Mouse (Mus musculus) olfactory bulb, adult 2 months (tissue): ENCODE measurements around the gene Rabgap1. TPM values are rescaled to one million over a fixed set of nuclear protein-coding genes. Genes with fewer than 3 reads are reported as not detected.

Experiments used
- H3K27ac ChIP-seq: fragments of 200-500 bp; 2 replicates; pipeline ENCODE4 v1.5.1; 2012; ENCODE audit warnings: low read depth, low read length; ENCODE audit not compliant: insufficient read depth
- H3K4me1 ChIP-seq: fragments of 200-500 bp; 2 replicates; pipeline ENCODE4 v1.6.1; 2012; ENCODE audit warnings: low read length; ENCODE audit not compliant: control insufficient read depth, insufficient read depth
- H3K4me3 ChIP-seq: fragments of 200-500 bp; 2 replicates; pipeline ENCODE4 v1.5.1; 2012; ENCODE audit warnings: mild to moderate bottlenecking, low read depth, low read length, moderate library complexity; ENCODE audit not compliant: insufficient read depth
- CTCF ChIP-seq: fragments of 200-500 bp; IDR thresholded peaks from 2 replicates; pipeline ENCODE4 v1.5.1; 2012; ENCODE audit warnings: low read depth, mild to moderate bottlenecking, low read length, moderate library complexity; ENCODE audit not compliant: insufficient read depth
- POLR2A ChIP-seq: fragments of 200-500 bp; IDR thresholded peaks from 2 replicates; pipeline ENCODE4 v1.6.1; 2012; ENCODE audit warnings: mild to moderate bottlenecking, low read depth, low read length, moderate library complexity; ENCODE audit not compliant: insufficient read depth
- WGBS: fragments of 180-500 bp; shearing (Covaris S2); methylation state at CpG from one replicate; pipeline ENCODE4 v1.1.7; 2018; 5-methylcytosine and 5-hydroxymethylcytosine counted together
- polyA plus RNA-seq: library from polyadenylated mRNA; stranded (reverse); fragments of >200 nt; gene quantifications from 2 replicates; pipeline ENCODE4 v1.2.4, GENCODE M21; 2012; ENCODE audit warnings: low replicate concordance; ENCODE audit not compliant: missing spikeins, insufficient read depth, insufficient read length

Rabgap1 gene
- polyA plus RNA-seq = not detected in 2 replicates

DNA sequence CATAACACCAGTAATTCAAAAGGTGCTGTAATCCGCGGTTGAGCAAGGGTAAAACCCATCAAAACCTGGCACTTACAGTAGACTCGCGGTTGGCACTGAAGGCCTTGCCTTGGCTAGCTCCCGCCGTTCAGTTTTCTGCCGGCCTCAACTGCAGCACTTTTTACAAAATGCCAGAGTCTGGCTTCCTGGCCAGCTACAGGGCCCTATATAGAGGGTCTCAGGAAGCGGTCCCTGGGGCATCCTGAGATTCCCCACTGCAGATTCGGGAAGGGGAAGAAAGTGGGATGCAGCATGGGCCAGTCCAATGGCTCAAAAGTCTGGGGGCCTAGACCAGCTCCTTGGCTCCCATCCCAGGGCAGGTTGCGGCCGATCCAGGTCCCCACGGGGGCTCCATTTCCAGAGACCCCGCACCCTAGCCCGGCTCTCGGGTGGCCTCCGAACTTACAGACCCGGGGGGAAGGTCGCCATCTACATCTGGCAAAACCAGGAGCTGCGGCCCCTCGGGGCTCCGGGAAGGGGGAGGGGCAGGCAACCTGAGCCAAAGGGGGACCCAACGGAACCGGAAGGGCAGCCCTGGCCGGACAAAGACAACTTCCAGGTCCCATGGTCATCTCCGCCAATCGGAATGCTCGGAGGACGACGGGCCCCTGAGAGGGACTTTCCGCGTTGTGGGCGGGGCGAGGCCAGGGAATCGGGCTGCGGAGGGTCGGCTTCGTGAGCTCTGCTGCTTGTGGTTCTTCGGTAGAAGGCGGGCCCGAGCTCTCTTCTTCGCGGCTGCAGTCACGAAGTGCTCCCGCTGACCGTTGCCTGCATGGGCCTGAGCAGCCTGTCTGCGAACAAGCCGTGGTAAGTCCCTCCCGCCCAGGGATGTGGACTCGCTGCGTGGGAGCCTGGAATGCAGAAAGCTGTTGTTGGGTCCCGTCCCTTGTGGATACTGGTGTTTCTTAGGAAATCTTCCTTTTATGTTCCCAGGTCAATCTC lies at the start of gene Rabgap1, which contains the start of the genes Zbtb26 and Zbtb6:
Gene Rabgap1 (plus strand): TSS at position 669 of the 981 bp plus-strand sequence.
Gene Zbtb26 (minus strand): TSS at position 525 of the 981 bp plus-strand sequence.
Gene Zbtb6 (minus strand): TSS at position 561 of the 981 bp plus-strand sequence.
- peak within 1 kb of the TSS; percentile 96 for H3K4me3 ChIP-seq
- under 1% methylated on average over 51 of the region's 51 CpGs for WGBS

DNA sequence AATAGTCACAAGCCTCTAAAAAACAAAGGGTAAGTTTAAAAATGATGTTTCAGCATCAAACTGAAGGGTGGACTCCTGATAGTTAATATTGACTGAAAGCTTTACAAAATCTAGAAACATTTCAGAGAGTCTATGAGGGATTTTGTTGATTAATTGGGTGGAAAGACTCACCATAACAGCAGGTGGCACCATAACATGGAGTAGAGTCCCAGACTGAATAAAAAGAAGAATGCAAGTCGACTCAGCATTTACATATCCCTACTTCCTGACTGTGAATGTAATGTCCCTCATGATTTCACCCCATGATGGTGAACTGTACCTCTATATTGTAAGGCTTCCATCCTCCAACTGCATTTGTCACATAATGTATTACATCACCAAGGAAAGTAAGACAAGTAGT lies 47.5 kb upstream of the Rabgap1 start:
- H3K27ac ChIP-seq = no peak overlapping the region
- no peak overlapping the region for H3K4me3 ChIP-seq
- no peaks in the 10 kb centered on the region for H3K4me1 ChIP-seq
- WGBS = 15% methylated on average over 1 of the region's 1 CpGs
- TF ChIP-seq CTCF (no peak), POLR2A (no peak)

More for the DNA sequence above, at the start of gene Rabgap1, which contains the start of the genes Zbtb26 and Zbtb6:
- H3K4me1 ChIP-seq = no peaks in the 10 kb centered on the region
- TF ChIP-seq CTCF (no peak), POLR2A (peak; percentile 48; the same call in 1 of the 2 replicates)
- H3K27ac ChIP-seq = peak within 1 kb of the TSS; percentile 48

DNA sequence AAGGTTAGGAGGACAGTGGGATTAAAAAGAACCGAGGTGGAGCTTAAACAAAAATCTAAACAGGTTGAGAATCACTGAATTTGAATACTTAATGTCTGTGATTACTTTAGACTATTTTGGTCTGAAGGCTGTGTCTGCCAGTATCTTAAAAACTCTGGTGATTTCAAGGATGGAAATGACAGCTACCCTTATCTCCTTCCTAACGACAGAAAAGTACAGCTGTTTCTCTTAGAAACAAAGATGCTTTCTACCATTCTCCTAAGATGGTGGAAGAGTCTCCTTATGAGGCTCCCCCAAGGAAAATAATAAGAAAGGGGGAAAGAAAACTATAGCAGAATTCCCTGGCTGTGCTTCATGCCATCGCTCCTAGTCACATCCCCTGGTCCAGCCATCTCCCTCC lies 21.2 kb upstream of the Rabgap1 start:
- TF ChIP-seq POLR2A = no peak
- TF ChIP-seq CTCF = no peak
- H3K4me3 ChIP-seq = peak overlapping the region; percentile 68
- H3K27ac ChIP-seq = peak overlapping the region; percentile 52
- H3K4me1 ChIP-seq = no peaks in the 10 kb centered on the region
- WGBS = 3% methylated on average over 3 of the region's 3 CpGs

DNA sequence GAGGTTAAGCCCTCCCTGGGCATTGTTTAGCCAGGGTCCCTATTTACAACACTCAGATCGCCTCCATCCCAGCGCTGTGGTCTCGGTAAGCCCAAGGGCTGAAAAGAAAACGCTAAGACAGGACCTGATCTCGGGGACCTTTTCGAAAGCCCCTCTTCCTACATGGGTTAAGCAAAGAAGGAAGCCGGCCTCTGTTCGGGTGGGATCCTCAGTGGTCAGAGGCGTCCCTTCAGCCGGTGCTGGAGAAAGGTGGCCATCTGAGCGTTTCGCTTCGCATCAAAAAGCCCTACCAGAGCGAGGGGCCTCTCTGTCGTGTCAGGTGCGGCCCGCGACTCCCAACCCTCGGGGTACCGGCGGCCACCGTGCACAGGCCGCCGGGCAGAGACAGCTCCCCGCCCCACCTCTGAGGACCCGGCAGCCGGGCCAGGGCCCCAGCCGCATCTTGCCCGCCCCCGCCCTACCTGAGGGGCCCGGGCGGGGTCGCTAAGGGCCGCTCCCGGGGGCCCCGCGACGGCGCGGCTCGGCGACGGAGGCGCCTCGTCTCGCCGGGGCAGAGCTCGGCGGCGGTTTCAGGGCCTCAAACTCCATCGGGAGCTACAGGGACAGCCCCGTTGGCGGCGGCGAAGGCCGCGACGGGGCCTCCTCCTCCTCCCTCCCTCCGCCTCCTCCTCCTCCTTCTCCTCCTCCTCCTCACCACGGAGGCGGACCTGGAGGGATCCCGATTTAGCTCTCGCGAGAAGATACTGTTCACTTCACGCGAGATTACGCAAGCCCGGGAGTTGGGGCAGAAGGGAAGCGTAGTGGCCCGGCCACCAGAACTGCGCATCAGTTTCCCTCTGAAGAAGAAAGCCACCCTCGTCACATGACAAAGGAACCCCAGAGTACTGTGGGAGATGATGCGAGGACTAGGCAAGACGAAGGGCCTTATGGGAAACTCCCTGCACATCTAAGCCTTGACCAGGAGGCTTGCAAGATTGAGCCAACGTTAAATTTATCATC lies 20.5 kb upstream of the Rabgap1 start, which contains the start of gene Rc3h2:
Gene Rc3h2 (minus strand): TSS at position 598 of the 999 bp plus-strand sequence.
- TF ChIP-seq POLR2A = peak; percentile 94
- no peak for TF ChIP-seq CTCF
- Histone ChIP-seq H3K4me1 (no peaks in the 10 kb centered on the region), H3K27ac (peak within 1 kb of the TSS; percentile 69), H3K4me3 (peak within 1 kb of the TSS; percentile 68)
- under 1% methylated on average over 75 of the region's 75 CpGs for WGBS

DNA sequence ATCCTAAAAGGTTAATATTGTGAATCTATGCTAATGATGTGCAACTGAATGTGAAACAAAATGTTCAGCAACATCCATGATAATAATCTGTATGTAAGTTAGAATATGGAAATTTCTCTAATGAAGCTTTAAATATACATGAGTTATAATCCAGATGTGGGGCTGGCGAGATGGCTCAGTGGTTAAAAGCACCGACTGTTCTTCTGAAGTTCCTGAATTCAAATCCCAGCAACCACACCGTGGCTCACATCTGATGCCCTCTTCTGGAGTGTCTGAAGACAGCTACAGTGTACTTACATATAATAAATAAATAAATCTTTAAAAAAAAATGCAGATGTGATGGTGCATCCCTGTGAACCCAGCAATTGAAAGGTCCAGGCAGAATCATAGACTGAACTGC lies 19.4 kb upstream of the Rabgap1 start:
- TF ChIP-seq CTCF = no peak
- no peak for TF ChIP-seq POLR2A
- Histone ChIP-seq H3K27ac (no peak overlapping the region), H3K4me3 (no peak overlapping the region), H3K4me1 (no peaks in the 10 kb centered on the region)
- 27% methylated on average over 3 of the region's 3 CpGs for WGBS

DNA sequence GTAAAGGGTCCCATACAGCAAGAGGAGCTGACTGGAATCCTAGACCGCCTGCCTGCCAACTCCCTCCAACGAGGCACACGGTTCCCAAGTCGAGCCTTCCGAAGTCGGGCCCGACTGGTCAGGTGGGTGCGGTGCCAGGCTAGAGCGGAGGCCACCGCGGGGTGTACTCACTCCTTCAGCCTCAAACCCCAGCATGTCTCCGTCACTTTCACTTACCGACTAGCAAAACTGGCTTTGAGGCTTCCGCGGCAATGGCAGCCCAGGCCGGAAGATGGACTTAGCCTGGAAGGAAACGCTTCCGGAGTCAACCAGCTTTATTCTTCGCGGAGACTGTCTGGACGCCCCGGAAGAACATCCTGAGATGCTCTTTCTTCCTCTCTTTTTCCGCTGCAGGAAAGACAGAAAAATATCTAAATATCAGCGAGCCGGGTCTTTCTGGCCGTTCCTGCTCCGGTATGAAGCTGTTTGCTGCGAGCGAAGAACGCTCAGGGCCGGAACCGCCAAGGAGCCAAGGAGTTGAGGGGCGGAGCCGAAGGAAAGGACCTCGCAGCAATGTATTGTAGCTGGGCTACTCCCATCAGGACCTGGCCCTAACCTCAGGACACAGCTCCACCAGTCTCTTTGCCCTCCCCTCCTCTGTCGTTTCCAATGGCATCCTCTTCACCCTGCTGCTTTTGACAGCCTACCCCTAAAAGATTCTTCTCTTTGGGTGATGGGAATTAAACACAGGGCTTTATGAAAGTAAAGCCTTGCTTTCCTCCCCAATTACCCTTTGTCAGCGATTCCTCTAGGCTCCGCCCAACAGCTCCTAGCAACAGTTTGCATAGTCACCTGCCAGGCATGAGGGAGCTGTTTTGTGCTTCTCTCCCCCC lies 12.2 kb upstream of the Rabgap1 start:
- H3K27ac ChIP-seq = peak overlapping the region; percentile 83
- peak overlapping the region; percentile 74 for H3K4me3 ChIP-seq
- WGBS = under 1% methylated on average over 38 of the region's 38 CpGs
- no peak for TF ChIP-seq CTCF
- peak; percentile 47 for TF ChIP-seq POLR2A
- no peaks in the 10 kb centered on the region for H3K4me1 ChIP-seq

DNA sequence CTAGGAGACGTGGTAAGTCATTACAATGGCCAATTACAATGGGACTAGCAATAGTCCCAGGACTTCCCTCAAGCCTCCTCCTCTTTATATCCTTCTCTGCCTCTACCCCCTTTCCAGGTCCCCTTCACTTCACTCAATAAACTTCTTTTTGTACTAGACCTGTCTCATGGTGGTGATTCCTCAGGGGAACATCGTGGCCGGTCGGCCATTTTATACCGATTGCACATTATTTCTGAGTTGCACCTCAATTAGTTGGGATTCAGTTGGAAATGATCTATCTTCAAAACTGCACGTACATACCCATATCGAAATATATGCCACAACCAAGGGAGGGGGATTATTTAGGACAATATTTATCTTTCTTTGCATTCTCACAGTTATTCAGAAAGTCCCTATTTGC lies 11.5 kb upstream of the Rabgap1 start:
- no peak overlapping the region for H3K27ac ChIP-seq
- H3K4me3 ChIP-seq = no peak overlapping the region
- no peaks in the 10 kb centered on the region for H3K4me1 ChIP-seq
- TF ChIP-seq POLR2A (no peak), CTCF (no peak)
- WGBS = 21% methylated on average over 7 of the region's 7 CpGs
